Mouse (Mus musculus): ENCODE measurements around the gene Lrrc39. TPM values are rescaled to one million over a fixed set of nuclear protein-coding genes. Genes with fewer than 3 reads are reported as not detected.

The Lrrc39 gene
- polyA plus RNA-seq, 1 experiment from 2014 or later: 5.2 TPM

- WGBS: 33% methylated on average over 3 of the region's 3 CpGs
- Histone ChIP-seq H3K27ac (ENCODE audit: low read depth, low read length) (no peak overlapping the region), H3K4me3 (ENCODE audit: low read depth, low read length) (no peak overlapping the region), H3K9me3 (ENCODE audit: control insufficient read depth) (no peaks in the 10 kb centered on the region), H3K9ac (ENCODE audit: low read depth, low read length) (no peak overlapping the region), H3K4me1 (replicated peaks; ENCODE audit: control insufficient read depth, insufficient read depth, low read length) (no peaks in the 10 kb centered on the region), H3K27me3 (replicated peaks; ENCODE audit: control insufficient read depth, insufficient read depth, low read length) (no peaks in the 10 kb centered on the region), H3K36me3 (ENCODE audit: control insufficient read depth, insufficient read depth) (peaks cover 17% of the 10 kb centered on the region), H3K4me2 (replicated peaks; ENCODE audit: low read depth) (no peak overlapping the region)
- peak; percentile 76 for TF ChIP-seq CTCF (IDR thresholded peaks at IDR 0.05; ENCODE audit: low read depth)
- no peak; the same call in 1 of the 2 replicates for ATAC-seq
Observed at GRCm38 (mm10) chr3:116577286-116577685, 14.5 kb downstream of the Lrrc39 start.

DNA sequence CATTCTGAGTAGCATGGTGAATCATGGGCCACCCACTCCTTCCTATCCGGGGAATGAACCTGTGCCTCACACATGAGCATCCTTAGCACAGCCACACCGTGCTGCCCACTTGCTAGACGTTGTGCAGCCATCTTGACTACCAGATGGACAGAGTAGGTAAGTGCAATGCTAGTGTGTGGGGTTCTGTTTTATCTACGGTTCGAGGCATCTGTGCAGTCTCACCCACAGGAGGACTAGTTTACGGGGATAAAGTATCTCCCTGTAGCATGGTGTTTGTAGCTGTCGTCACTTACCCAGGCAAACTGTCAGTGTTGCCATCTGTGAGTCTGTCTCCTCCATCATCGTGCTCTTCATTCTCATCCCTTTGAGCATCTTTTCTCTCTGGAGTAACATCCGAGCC is 19.4 kb downstream of the Lrrc39 start:
- H3K4me2 ChIP-seq (replicated peaks; ENCODE audit: low read depth): no peak overlapping the region
- no peaks in the 10 kb centered on the region for H3K4me1 ChIP-seq (replicated peaks; ENCODE audit: control insufficient read depth, insufficient read depth, low read length)
- no peak for TF ChIP-seq CTCF (IDR thresholded peaks at IDR 0.05; ENCODE audit: low read depth)
- H3K27me3 ChIP-seq (replicated peaks; ENCODE audit: control insufficient read depth, insufficient read depth, low read length): no peaks in the 10 kb centered on the region
- no peak overlapping the region for H3K9ac ChIP-seq (ENCODE audit: low read depth, low read length)
- H3K36me3 ChIP-seq (ENCODE audit: control insufficient read depth, insufficient read depth): peaks cover 47% of the 10 kb centered on the region
- no peak overlapping the region; the same call in 1 of the 2 replicates for H3K27ac ChIP-seq (ENCODE audit: low read depth, low read length)
- ATAC-seq: no peak
- no peak overlapping the region for H3K4me3 ChIP-seq (ENCODE audit: low read depth, low read length)
- no peaks in the 10 kb centered on the region for H3K9me3 ChIP-seq (ENCODE audit: control insufficient read depth)
- WGBS: 97% methylated on average over 9 of the region's 9 CpGs

DNA sequence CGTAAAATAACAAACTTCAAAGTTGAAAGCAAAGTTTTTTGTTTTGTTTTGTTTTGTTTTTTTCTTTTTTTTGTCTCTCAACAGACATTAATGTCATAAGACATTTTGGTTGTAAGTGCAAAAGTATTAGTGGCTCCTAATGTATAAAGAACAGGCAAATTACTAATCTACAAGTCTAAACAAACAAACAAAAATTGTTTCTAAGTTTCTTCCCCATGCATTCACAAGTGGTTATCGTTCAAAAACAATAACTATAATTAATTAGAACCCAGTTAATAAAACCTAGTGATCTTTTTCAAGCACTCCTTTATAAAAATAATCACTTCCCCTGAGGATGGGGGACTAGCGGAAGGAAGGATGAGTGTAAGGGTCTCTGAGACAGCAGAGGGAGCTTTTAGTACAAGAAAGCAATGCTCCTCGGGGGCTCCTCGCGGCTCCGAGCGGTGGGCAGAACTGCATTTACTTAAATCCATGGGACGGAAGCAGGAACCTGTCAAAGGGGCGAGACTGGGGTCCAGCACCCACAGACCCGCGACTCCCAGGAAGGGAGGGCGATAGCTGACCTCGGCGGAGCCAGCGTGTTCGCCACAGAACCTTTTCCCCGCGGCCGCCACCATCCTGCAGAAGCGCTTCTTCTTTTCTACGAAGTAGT is 31.4 kb downstream of the Lrrc39 start:
- H3K9ac ChIP-seq (ENCODE audit: low read depth, low read length): peak overlapping the region; percentile 78
- TF ChIP-seq CTCF (IDR thresholded peaks at IDR 0.05; ENCODE audit: low read depth): peak; percentile 44
- peaks cover 23% of the 10 kb centered on the region for H3K36me3 ChIP-seq (ENCODE audit: control insufficient read depth, insufficient read depth)
- 2% methylated on average over 22 of the region's 22 CpGs for WGBS
- no peaks in the 10 kb centered on the region for H3K27me3 ChIP-seq (replicated peaks; ENCODE audit: control insufficient read depth, insufficient read depth, low read length)
- no peaks in the 10 kb centered on the region for H3K9me3 ChIP-seq (ENCODE audit: control insufficient read depth)
- peak; percentile 41; the same call in 1 of the 2 replicates for ATAC-seq
- H3K27ac ChIP-seq (ENCODE audit: low read depth, low read length): peak overlapping the region; percentile 73
- H3K4me1 ChIP-seq (replicated peaks; ENCODE audit: control insufficient read depth, insufficient read depth, low read length): no peaks in the 10 kb centered on the region
- peak overlapping the region; percentile 84 for H3K4me3 ChIP-seq (ENCODE audit: low read depth, low read length)
- H3K4me2 ChIP-seq (replicated peaks; ENCODE audit: low read depth): peak overlapping the region; percentile 75

DNA sequence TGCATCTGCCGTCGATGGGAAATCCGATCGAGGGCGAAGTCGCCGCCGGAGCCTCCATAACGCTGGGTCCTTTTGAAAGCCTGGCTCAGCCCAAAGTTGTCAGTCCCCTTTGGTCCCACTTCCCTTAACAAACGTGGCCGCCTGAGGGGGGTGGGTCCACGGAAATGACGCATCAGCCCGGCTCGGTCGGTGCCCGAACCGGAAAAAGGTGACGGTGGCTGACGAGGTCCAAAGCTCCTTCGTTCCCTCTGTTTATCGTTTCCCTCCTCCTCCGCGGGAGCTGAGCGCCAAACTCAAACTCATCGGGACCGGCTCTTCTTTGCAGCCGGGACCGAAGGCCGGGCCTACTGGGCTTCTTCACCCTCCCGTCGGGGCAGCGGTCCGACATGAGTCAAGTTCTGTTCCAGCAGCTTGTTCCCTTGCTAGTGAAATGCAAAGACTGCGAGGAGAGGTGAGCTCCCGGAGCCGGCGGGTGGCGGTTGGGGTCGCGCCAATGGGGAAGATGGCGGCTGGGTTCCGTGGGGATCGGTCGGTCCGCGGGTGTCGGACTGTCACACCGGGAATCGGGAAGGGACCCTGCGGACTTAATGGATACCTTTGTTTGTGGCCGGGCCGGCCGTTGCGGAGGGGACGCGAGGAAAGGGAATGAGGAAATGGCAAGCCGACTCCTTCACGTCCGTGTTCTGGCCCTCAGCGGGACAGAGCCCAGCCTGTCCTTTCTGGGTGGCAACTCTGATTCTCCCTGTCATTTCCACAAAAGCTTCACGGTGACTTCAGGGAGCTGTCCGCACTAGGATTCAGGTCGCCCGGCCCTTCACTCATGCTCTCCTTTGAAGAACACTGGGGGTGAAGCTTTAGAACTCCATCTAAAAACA is 32.2 kb downstream of the Lrrc39 start, which contains the start of gene Sass6:
Gene Sass6 (plus strand): TSS at position 255 of the 875 bp plus-strand sequence.
- WGBS: under 1% methylated on average over 65 of the region's 65 CpGs
- Histone ChIP-seq H3K4me2 (replicated peaks; ENCODE audit: low read depth) (peak within 1 kb of the TSS; percentile 75), H3K27ac (ENCODE audit: low read depth, low read length) (peak within 1 kb of the TSS; percentile 73), H3K36me3 (ENCODE audit: control insufficient read depth, insufficient read depth) (peaks cover 15% of the 10 kb centered on the region), H3K4me3 (ENCODE audit: low read depth, low read length) (peak within 1 kb of the TSS; percentile 84), H3K9ac (ENCODE audit: low read depth, low read length) (peak within 1 kb of the TSS; percentile 78), H3K9me3 (ENCODE audit: control insufficient read depth) (no peaks in the 10 kb centered on the region), H3K4me1 (replicated peaks; ENCODE audit: control insufficient read depth, insufficient read depth, low read length) (no peaks in the 10 kb centered on the region), H3K27me3 (replicated peaks; ENCODE audit: control insufficient read depth, insufficient read depth, low read length) (no peaks in the 10 kb centered on the region)
- no peak for TF ChIP-seq CTCF (IDR thresholded peaks at IDR 0.05; ENCODE audit: low read depth)
- ATAC-seq: peak; percentile 95

GRCm38 (mm10) chr3:116595603-116595991 is 32.8 kb downstream of the Lrrc39 start:
- no peak for TF ChIP-seq CTCF (IDR thresholded peaks at IDR 0.05; ENCODE audit: low read depth)
- Histone ChIP-seq H3K4me1 (replicated peaks; ENCODE audit: control insufficient read depth, insufficient read depth, low read length) (no peaks in the 10 kb centered on the region), H3K9me3 (ENCODE audit: control insufficient read depth) (no peaks in the 10 kb centered on the region), H3K9ac (ENCODE audit: low read depth, low read length) (peak overlapping the region; percentile 78), H3K4me3 (ENCODE audit: low read depth, low read length) (peak overlapping the region; percentile 84), H3K4me2 (replicated peaks; ENCODE audit: low read depth) (peak overlapping the region; percentile 75), H3K27me3 (replicated peaks; ENCODE audit: control insufficient read depth, insufficient read depth, low read length) (no peaks in the 10 kb centered on the region), H3K27ac (ENCODE audit: low read depth, low read length) (no peak overlapping the region), H3K36me3 (ENCODE audit: control insufficient read depth, insufficient read depth) (peaks cover 9% of the 10 kb centered on the region; the same call in 1 of the 2 replicates)
- WGBS: 5% methylated on average over 10 of the region's 10 CpGs
- ATAC-seq: no peak

GRCm38 (mm10) chr3:116599705-116600104 is 36.9 kb downstream of the Lrrc39 start:
- Histone ChIP-seq H3K27ac (ENCODE audit: low read depth, low read length) (no peak overlapping the region), H3K4me1 (replicated peaks; ENCODE audit: control insufficient read depth, insufficient read depth, low read length) (no peaks in the 10 kb centered on the region), H3K9ac (ENCODE audit: low read depth, low read length) (no peak overlapping the region), H3K4me3 (ENCODE audit: low read depth, low read length) (no peak overlapping the region), H3K36me3 (ENCODE audit: control insufficient read depth, insufficient read depth) (no peaks in the 10 kb centered on the region), H3K4me2 (replicated peaks; ENCODE audit: low read depth) (no peak overlapping the region), H3K27me3 (replicated peaks; ENCODE audit: control insufficient read depth, insufficient read depth, low read length) (no peaks in the 10 kb centered on the region), H3K9me3 (ENCODE audit: control insufficient read depth) (no peaks in the 10 kb centered on the region)
- no peak for TF ChIP-seq CTCF (IDR thresholded peaks at IDR 0.05; ENCODE audit: low read depth)
- peak; percentile 62 for ATAC-seq
- 43% methylated on average over 2 of the region's 2 CpGs for WGBS
